Mouse (Mus musculus) liver, postnatal 0 days (tissue): ENCODE data around the gene 4931429L15Rik. TPM values are rescaled to one million over a fixed set of nuclear protein-coding genes. Genes with fewer than 3 reads are reported as not detected.

Source experiments
- ATAC-seq: fragments of 200-750 bp; cut with Nextera tagmentation; 2 replicates; pipeline ENCODE4 v1.8.0; 2017; ENCODE audit warnings: mild to moderate bottlenecking, moderate library complexity
- DNase-seq: peaks from one replicate; pipeline ENCODE4 v3.0.0-alpha.2; 2016
- H3K27ac ChIP-seq: fragments of 300-500 bp; sonication (generic); 2 replicates; pipeline ENCODE4 v1.5.1; 2014; ENCODE audit warnings: antibody characterized with exemption, moderate library complexity, mild to moderate bottlenecking, low read depth
- H3K27me3 ChIP-seq: fragments of 300-500 bp; sonication (generic); 2 replicates; pipeline ENCODE4 v1.6.1; 2014; ENCODE audit warnings: low read length, control low read depth, mixed read lengths; ENCODE audit not compliant: insufficient read depth
- H3K36me3 ChIP-seq: fragments of 300-500 bp; sonication (generic); replicated peaks from 2 replicates; pipeline ENCODE4 v1.6.1; 2014; ENCODE audit warnings: mild to moderate bottlenecking, control low read depth, low read length, moderate library complexity, mixed read lengths; ENCODE audit not compliant: insufficient read depth
- H3K4me1 ChIP-seq: fragments of 300-500 bp; sonication (generic); 2 replicates; pipeline ENCODE4 v1.6.1; 2014; ENCODE audit warnings: antibody characterized with exemption, mild to moderate bottlenecking, control low read depth; ENCODE audit not compliant: insufficient read depth
- H3K4me2 ChIP-seq: fragments of 300-500 bp; sonication (generic); 2 replicates; pipeline ENCODE4 v1.6.1; 2014; ENCODE audit warnings: low read depth, mild to moderate bottlenecking, low read length, moderate library complexity, mixed read lengths
- H3K4me3 ChIP-seq: fragments of 300-500 bp; sonication (generic); 2 replicates; pipeline ENCODE4 v1.5.1; 2014; ENCODE audit warnings: low read depth, low read length
- H3K9ac ChIP-seq: fragments of 300-500 bp; sonication (generic); replicated peaks from 2 replicates; pipeline ENCODE4 v1.6.1; 2014; ENCODE audit warnings: mild to moderate bottlenecking, moderate library complexity
- H3K9me3 ChIP-seq: fragments of 300-500 bp; sonication (generic); 2 replicates; pipeline ENCODE4 v1.6.1; 2016; ENCODE audit warnings: mild to moderate bottlenecking, control low read depth, low read length, mixed read lengths
- CTCF ChIP-seq: sonication (generic); IDR thresholded peaks from 2 replicates; pipeline ENCODE4 v1.5.1; 2016; ENCODE audit warnings: antibody characterized with exemption, low read depth
- EP300 ChIP-seq: IDR thresholded peaks from 2 replicates; pipeline ENCODE4 v1.6.1; 2016; ENCODE audit warnings: antibody characterized with exemption, low read depth, mild to moderate bottlenecking
- WGBS: fragments of 180-500 bp; shearing (Covaris S2); extraction: QIAGEN DNeasy Blood & Tissue Kit; methylation state at CpG from one replicate; pipeline ENCODE4 v1.1.7; 2014; ENCODE audit not compliant: insufficient replicate concordance; 5-methylcytosine and 5-hydroxymethylcytosine counted together
- polyA plus RNA-seq: library from polyadenylated mRNA; unstranded; fragments of >200 nt; fragmentation: Nextera tagmentation; extraction: Ambion mirVana; gene quantifications from 2 replicates; pipeline ENCODE4 v1.2.1, GENCODE M21; 2015

The 4931429L15Rik gene
- polyA plus RNA-seq, 1 experiment from 2014 or later, result not detected

DNA sequence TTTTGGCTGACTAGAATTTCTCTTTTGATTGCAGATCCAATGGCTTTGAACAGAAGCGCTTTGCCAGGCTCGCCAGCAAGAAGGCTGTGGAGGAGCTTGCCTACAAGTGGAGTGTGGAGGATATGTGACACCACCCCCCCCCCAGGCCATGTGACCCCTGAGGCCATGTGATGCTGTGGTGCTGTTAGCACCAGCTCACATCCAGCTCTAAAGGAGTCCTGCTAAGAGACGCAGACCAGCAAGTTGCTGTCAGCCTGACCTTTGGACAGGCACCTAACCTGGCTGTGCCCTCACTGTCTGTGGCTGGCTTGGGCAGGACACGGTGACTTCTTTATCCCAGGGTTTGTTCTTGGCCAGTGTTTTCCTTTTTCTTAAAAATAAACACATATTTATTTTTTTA is 21.4 kb downstream of the 4931429L15Rik start:
- peaks cover 37% of the 10 kb centered on the region for H3K36me3 ChIP-seq

GRCm38 (mm10) chr9:46282631-46283436 is 37.0 kb downstream of the 4931429L15Rik start, which contains the start of gene Bud13:
Gene Bud13, plus strand, starts transcription at chr9:46283008.
- DNase-seq, result peak; percentile 93
- Histone ChIP-seq H3K36me3 (peaks cover 51% of the 10 kb centered on the region), H3K27ac (peak within 1 kb of the TSS; percentile 76), H3K9me3 (no peaks in the 10 kb centered on the region), H3K27me3 (no peaks in the 10 kb centered on the region), H3K4me1 (peaks cover 7% of the 10 kb centered on the region), H3K9ac (peak within 1 kb of the TSS; percentile 94), H3K4me3 (peak within 1 kb of the TSS; percentile 97), H3K4me2 (peak within 1 kb of the TSS; percentile 84)
- WGBS, result under 1% methylated on average over 55 of the region's 55 CpGs
- TF ChIP-seq EP300, result peak; percentile 51; the same call in 1 of the 2 replicates
- peak; percentile 74 for TF ChIP-seq CTCF
- peak; percentile 93 for ATAC-seq

More for the DNA sequence above, 21.4 kb downstream of the 4931429L15Rik start:
- ATAC-seq (peak; percentile 45; the same call in 1 of the 2 replicates), DNase-seq (no peak)
- H3K9me3 ChIP-seq, result no peaks in the 10 kb centered on the region
- 73% methylated on average over 4 of the region's 4 CpGs for WGBS
- H3K27me3 ChIP-seq, result no peaks in the 10 kb centered on the region
- no peaks in the 10 kb centered on the region for H3K4me1 ChIP-seq
- no peak overlapping the region for H3K27ac ChIP-seq
- no peak overlapping the region for H3K4me2 ChIP-seq
- no peak for TF ChIP-seq CTCF
- no peak for TF ChIP-seq EP300
- no peak overlapping the region for H3K4me3 ChIP-seq
- H3K9ac ChIP-seq, result peak overlapping the region; percentile 7; the same call in 1 of the 2 replicates

DNA sequence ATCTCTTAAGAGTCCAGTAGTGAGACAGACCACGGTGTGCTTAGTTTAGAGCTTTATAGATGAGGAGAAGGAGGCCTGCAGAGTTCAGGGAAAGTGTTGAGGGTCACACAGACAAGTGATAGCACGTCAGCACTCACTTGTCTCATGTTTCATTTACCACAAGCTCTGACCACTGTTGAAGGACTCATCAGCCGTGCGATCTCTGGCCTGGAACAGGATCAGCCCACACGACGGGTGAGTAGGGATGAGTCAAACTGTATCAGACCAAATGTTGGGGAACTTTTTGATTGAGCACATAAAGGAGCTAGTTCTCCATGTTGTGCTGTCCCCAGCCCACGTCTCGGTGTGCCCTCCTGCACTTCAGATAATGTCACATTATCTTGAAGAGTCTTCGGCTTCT is 45.3 kb downstream of the 4931429L15Rik start:
- 76% methylated on average over 9 of the region's 9 CpGs for WGBS
- H3K4me3 ChIP-seq, result 0 out of 2 replicates have a peak overlapping the region, but pooled peaks have one; percentile 67
- DNase-seq (no peak), ATAC-seq (no peak)
- TF ChIP-seq CTCF (no peak), EP300 (no peak)
- H3K36me3 ChIP-seq, result peaks cover 47% of the 10 kb centered on the region
- peaks cover 11% of the 10 kb centered on the region for H3K4me1 ChIP-seq
- H3K27me3 ChIP-seq, result no peaks in the 10 kb centered on the region
- H3K27ac ChIP-seq, result no peak overlapping the region
- H3K4me2 ChIP-seq, result peak overlapping the region; percentile 72
- no peak overlapping the region for H3K9ac ChIP-seq
- H3K9me3 ChIP-seq, result no peaks in the 10 kb centered on the region

DNA sequence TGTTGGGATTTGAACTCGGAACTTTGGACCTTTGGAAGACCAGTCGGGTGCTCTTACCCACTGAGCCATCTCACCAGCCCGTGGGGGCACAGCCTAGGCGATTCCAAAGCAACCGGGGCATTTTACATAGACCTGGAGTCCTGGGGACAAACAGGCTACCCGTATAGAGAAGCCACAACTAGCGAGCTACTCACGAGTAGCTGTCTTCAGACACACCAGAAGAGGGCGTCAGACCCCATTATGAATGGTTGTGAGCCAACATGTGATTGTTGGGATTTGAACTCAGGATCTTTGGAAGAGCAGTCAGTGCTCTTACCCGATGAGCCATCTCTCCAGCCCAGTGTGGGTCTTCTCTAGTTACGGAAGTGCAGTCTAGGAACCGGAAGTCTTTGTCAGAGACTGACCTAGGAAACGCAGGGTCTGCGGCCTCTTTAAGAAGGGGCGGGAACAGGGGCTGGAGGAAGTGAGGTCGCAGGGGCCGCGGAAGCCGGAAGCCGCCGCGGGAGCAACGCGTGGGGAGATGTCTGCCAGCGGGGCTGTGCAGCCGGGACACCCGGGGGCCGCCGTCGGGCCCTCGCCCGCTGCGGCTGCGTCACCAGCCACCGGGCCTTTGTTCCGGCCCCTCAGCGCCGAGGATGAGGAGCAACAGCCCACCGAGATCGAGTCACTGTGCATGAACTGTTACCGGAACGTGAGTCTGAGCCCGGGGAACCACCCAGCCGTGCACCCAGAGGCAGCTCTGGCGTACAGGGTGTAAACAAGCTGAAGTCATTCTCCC is 46.9 kb downstream of the 4931429L15Rik start, which contains the start of gene Zpr1:
Zpr1 (plus strand) TSS at position 388 of the 778 bp plus-strand sequence.
- TF ChIP-seq CTCF (peak; percentile 70), EP300 (peak; percentile 42; the same call in 1 of the 2 replicates)
- H3K4me2 ChIP-seq, result peak within 1 kb of the TSS; percentile 72
- H3K4me1 ChIP-seq, result peaks cover 14% of the 10 kb centered on the region
- peaks cover 33% of the 10 kb centered on the region for H3K36me3 ChIP-seq
- H3K9ac ChIP-seq, result peak within 1 kb of the TSS; percentile 78
- DNase-seq (peak; percentile 91), ATAC-seq (peak; percentile 79)
- 4% methylated on average over 45 of the region's 45 CpGs for WGBS
- no peaks in the 10 kb centered on the region for H3K27me3 ChIP-seq
- peak within 1 kb of the TSS; percentile 67 for H3K4me3 ChIP-seq
- H3K9me3 ChIP-seq, result no peaks in the 10 kb centered on the region
- peak within 1 kb of the TSS; percentile 82 for H3K27ac ChIP-seq

DNA sequence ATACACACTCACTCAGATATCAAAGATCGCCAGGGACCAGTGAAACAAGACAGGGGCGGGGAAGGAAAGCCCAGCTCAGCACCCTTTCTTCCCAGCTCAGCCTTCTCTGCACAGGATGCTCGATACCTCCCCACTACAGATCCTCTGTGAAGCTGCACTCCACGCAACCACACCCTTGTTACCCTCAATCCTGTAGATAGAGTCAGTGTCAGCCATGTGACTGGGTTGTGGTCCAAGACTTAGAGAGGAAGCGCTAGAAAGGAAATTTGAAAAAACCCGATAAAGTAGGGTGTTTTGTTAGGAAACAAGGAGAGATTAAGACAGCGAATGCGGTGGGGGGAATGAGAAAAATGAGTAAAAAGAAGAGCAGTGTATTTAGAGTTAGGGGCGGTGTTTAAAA is 47.7 kb downstream of the 4931429L15Rik start:
- peak overlapping the region; percentile 82 for H3K27ac ChIP-seq
- peak overlapping the region; percentile 67; the same call in 1 of the 2 replicates for H3K4me3 ChIP-seq
- TF ChIP-seq EP300 (no peak), CTCF (no peak)
- peak overlapping the region; percentile 72 for H3K4me2 ChIP-seq
- ATAC-seq, result peak; percentile 16
- H3K36me3 ChIP-seq, result peaks cover 25% of the 10 kb centered on the region
- no peaks in the 10 kb centered on the region for H3K27me3 ChIP-seq
- no peak overlapping the region for H3K9ac ChIP-seq
- peak; percentile 49 for DNase-seq
- peaks cover 15% of the 10 kb centered on the region for H3K4me1 ChIP-seq
- WGBS, result 45% methylated on average over 9 of the region's 9 CpGs
- no peaks in the 10 kb centered on the region for H3K9me3 ChIP-seq
